Mouse (Mus musculus) embryonic facial prominence, embryonic 12.5 days (tissue): ENCODE measurements around the gene Bod1l. TPM values are rescaled to one million over a fixed set of nuclear protein-coding genes. Genes with fewer than 3 reads are reported as not detected.
A peak's percentile ranks its signal among the peaks of the same experiment; 100 is the strongest.

Experiments used
- ATAC-seq: fragments of 200-750 bp; cut with Nextera tagmentation; 2 replicates; pipeline ENCODE4 v1.8.0; 2017; ENCODE audit not compliant: insufficient number of reproducible peaks, insufficient read depth, low FRiP score, low TSS enrichment
- H3K27ac ChIP-seq: fragments of 300-500 bp; sonication (generic); 2 replicates; pipeline ENCODE4 v1.5.1; 2016; ENCODE audit warnings: mild to moderate bottlenecking
- H3K27me3 ChIP-seq: fragments of 300-500 bp; sonication (generic); 2 replicates; pipeline ENCODE4 v1.6.1; 2016; ENCODE audit warnings: mild to moderate bottlenecking, moderate library complexity
- H3K36me3 ChIP-seq: fragments of 300-500 bp; sonication (generic); 2 replicates; pipeline ENCODE4 v1.6.1; 2016; ENCODE audit warnings: mild to moderate bottlenecking
- H3K4me1 ChIP-seq: fragments of 300-500 bp; sonication (generic); 2 replicates; pipeline ENCODE4 v1.6.1; 2016
- H3K4me2 ChIP-seq: fragments of 300-500 bp; sonication (generic); replicated peaks from 2 replicates; pipeline ENCODE4 v1.6.1; 2016; ENCODE audit warnings: mild to moderate bottlenecking, moderate library complexity
- H3K4me3 ChIP-seq: fragments of 300-500 bp; sonication (generic); 2 replicates; pipeline ENCODE4 v1.5.1; 2016; ENCODE audit warnings: mild to moderate bottlenecking
- H3K9ac ChIP-seq: fragments of 300-500 bp; sonication (generic); 2 replicates; pipeline ENCODE4 v1.6.1; 2016; ENCODE audit warnings: mild to moderate bottlenecking, moderate library complexity
- H3K9me3 ChIP-seq: fragments of 300-500 bp; sonication (generic); 2 replicates; pipeline ENCODE4 v1.6.1; 2016; ENCODE audit warnings: mild to moderate bottlenecking, moderate library complexity
- WGBS: fragments of 180-500 bp; shearing (Covaris S2); methylation state at CpG from one replicate; pipeline ENCODE4 v1.1.7; 2016; 5-methylcytosine and 5-hydroxymethylcytosine counted together
- polyA plus RNA-seq: library from polyadenylated mRNA; unstranded; fragments of >200 nt; fragmentation: Nextera tagmentation; extraction: Ambion mirVana; gene quantifications from 2 replicates; pipeline ENCODE4 v1.2.1, GENCODE M21; 2016

Bod1l gene
- polyA plus RNA-seq: 28.9 and 30.9 TPM in 2 replicates

DNA sequence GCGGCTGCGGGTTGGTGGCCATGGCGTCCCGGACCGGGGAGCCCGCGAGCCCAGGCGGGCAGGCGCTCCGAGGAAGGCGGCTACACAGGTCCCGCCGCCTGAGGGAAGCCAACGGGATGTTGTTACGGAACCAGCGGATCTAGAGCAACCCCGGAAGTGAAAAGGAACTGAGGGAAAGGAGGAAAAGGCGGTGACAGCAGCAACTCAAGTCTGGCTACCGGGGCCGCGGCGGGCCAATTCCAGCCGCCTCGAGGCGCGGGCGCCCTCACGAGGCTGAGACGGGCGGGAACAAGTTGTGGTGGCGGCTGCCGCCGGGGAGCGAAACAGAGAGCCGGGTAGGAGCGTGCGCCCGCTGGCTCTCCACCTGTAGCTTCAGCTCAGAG lies at the start of gene Bod1l:
Gene Bod1l, minus strand, starts transcription at position 169 of the 383 bp plus-strand sequence.
- H3K27me3 ChIP-seq: no peaks in the 10 kb centered on the region
- H3K36me3 ChIP-seq: no peaks in the 10 kb centered on the region
- H3K9ac ChIP-seq: peak within 1 kb of the TSS; percentile 92
- peak; percentile 92 for ATAC-seq
- peak within 1 kb of the TSS; percentile 83 for H3K4me2 ChIP-seq
- peak within 1 kb of the TSS; percentile 76 for H3K27ac ChIP-seq
- under 1% methylated on average over 38 of the region's 38 CpGs for WGBS
- peaks cover 11% of the 10 kb centered on the region for H3K4me1 ChIP-seq
- peak within 1 kb of the TSS; percentile 95 for H3K4me3 ChIP-seq
- no peaks in the 10 kb centered on the region for H3K9me3 ChIP-seq

DNA sequence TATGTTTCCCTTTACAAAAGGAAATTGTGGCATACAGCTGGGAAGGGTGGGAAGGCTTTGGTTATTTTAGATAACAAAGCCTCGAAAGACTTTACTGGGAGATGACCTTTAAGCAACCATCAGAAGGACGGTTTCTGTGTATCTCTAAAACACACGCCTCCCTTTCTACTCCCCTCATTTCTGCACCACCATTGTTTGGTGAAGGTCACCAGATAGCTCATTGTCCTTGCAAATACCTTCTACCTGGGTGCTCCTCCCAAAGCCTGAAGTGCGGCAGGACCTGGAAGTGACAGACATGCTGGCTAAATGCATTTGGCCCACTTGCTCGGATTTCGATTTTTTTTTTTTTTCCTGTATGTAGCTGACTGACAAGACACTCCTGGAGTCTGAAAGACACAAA lies 49.2 kb upstream of the Bod1l start:
- no peak overlapping the region for H3K27ac ChIP-seq

DNA sequence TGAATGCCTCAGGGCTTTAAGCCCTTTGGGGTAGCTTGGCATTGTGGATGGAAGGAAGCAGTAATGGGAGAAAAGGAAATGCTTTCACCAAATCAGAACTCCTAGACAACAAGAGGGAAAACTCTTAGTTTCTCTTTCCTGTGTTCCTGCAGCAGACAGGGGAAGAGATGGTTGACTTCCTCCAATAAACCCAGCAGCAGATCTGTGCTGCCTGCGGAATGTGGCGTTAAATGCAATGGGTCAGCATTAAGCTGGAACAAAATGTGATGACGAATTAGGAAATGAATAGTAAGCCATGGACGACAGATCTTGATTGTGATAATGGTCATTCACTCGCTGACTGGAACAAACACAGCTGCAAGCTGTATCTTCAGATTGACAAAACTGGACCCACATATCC lies 46.8 kb upstream of the Bod1l start:
- Histone ChIP-seq H3K4me1 (no peaks in the 10 kb centered on the region), H3K9ac (no peak overlapping the region), H3K27me3 (no peaks in the 10 kb centered on the region), H3K36me3 (no peaks in the 10 kb centered on the region), H3K4me2 (no peak overlapping the region), H3K9me3 (no peaks in the 10 kb centered on the region), H3K4me3 (no peak overlapping the region), H3K27ac (no peak overlapping the region)
- no peak for ATAC-seq
- WGBS: 68% methylated on average over 5 of the region's 5 CpGs

More for the DNA sequence above, 49.2 kb upstream of the Bod1l start:
- Histone ChIP-seq H3K36me3 (no peaks in the 10 kb centered on the region), H3K9ac (no peak overlapping the region), H3K9me3 (no peaks in the 10 kb centered on the region), H3K4me2 (no peak overlapping the region), H3K4me3 (no peak overlapping the region), H3K4me1 (no peaks in the 10 kb centered on the region), H3K27me3 (no peaks in the 10 kb centered on the region)
- no peak for ATAC-seq
- WGBS: 78% methylated on average over 6 of the region's 6 CpGs

DNA sequence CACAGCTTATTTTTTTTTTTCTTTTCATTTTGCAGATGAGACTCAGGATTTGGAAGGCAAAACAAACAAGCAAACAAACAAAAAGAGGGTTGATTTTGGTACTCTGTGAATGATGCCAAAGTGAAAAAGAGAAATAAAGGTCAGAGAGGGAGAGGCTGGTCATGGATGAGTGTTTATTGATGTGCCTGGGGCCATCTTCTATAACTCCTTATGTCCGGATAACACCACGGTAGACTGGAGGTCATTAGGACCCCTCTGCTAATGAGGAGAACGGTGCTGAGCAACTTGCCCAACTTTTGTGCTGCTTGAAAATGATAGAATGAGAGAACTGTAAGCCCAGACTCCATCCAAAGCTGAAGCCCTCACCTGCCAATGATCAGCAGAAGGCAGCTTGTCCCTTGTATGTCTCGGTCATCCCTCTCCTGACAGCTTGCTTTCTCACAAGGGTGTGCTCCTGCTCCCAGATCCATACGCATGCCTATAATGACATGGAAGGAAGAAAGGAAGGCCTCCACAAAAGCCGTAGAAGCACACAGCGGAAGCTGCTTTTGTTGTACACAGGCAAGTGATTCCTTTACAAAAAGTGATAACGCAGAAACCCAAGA lies 45.2 kb upstream of the Bod1l start:
- no peaks in the 10 kb centered on the region for H3K4me1 ChIP-seq
- ATAC-seq: no peak
- no peaks in the 10 kb centered on the region for H3K36me3 ChIP-seq
- H3K9ac ChIP-seq: no peak overlapping the region
- no peak overlapping the region for H3K4me3 ChIP-seq
- 83% methylated on average over 8 of the region's 8 CpGs for WGBS
- no peak overlapping the region for H3K4me2 ChIP-seq
- H3K27me3 ChIP-seq: no peaks in the 10 kb centered on the region
- no peaks in the 10 kb centered on the region for H3K9me3 ChIP-seq
- H3K27ac ChIP-seq: no peak overlapping the region

DNA sequence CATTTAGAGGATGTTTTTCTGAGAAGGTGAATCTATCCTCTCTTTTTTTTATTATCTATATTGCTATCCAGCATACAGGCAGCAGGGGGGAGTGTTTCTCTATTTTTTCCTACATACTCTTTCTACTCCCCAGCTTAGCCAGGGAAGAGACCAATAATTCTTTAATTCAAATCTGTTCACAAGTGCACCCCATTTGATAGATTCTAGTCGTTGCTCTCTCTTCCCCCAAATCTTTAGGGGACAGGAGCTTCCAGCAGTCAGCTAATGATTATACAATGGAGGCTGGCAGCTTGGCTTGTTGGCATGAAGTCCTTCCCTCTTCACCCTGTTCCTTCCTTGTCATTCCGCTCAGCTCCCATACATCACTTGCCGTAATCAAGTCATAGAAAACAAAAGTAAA lies 44.7 kb upstream of the Bod1l start:
- Histone ChIP-seq H3K36me3 (no peaks in the 10 kb centered on the region), H3K9me3 (no peaks in the 10 kb centered on the region), H3K27ac (no peak overlapping the region), H3K9ac (no peak overlapping the region), H3K27me3 (no peaks in the 10 kb centered on the region), H3K4me3 (no peak overlapping the region), H3K4me2 (no peak overlapping the region), H3K4me1 (no peaks in the 10 kb centered on the region)
- no peak for ATAC-seq
- 68% methylated on average over 3 of the region's 3 CpGs for WGBS

DNA sequence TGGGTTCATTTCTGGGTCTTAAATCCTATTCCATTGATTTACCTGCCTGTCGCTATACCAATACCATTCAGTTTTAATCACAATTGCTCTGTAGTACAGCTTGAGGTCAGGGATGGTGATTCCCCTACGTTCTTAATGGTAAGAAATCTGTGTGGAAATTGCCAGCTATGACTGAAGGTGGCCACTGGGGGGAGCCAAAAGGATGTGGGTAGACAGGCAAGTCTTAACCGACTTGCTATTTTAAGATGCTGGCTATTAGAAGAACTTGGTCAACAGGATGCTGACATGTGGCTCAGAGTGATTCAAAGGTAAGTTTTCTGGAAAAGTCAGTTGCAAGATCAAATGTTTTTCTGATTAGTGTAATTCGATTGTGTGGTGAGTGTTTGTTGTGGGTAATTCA lies 43.6 kb upstream of the Bod1l start:
- H3K9me3 ChIP-seq: no peaks in the 10 kb centered on the region
- 10% methylated on average over 4 of the region's 4 CpGs for WGBS
- no peaks in the 10 kb centered on the region for H3K36me3 ChIP-seq
- ATAC-seq: no peak
- no peaks in the 10 kb centered on the region for H3K27me3 ChIP-seq
- no peak overlapping the region for H3K27ac ChIP-seq
- no peaks in the 10 kb centered on the region for H3K4me1 ChIP-seq
- no peak overlapping the region for H3K9ac ChIP-seq
- no peak overlapping the region for H3K4me2 ChIP-seq
- no peak overlapping the region for H3K4me3 ChIP-seq

DNA sequence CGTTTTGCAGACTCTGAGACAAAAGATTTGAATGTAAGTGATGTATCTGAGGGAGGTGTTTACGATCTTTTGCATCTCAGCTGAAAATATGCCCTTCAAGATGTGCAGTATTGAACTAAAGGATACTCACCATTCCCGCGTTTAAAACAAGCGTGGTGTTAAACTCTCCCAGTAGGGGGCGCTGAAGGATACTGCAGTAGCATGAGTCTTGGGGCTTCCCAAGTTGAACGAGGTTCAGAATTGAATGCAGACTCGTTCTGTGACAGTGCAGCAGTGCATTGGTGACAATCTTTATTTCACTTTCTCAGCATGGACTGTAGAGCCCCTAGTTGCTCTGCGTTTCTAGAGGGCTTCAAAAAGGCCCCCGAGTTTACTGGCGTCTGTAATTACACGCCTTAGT lies 40.4 kb upstream of the Bod1l start:
- H3K27me3 ChIP-seq: no peaks in the 10 kb centered on the region
- H3K9me3 ChIP-seq: no peaks in the 10 kb centered on the region
- no peak for ATAC-seq
- WGBS: 20% methylated on average over 12 of the region's 12 CpGs
- H3K27ac ChIP-seq: no peak overlapping the region
- no peaks in the 10 kb centered on the region for H3K4me1 ChIP-seq
- H3K4me3 ChIP-seq: no peak overlapping the region
- no peak overlapping the region for H3K9ac ChIP-seq
- no peaks in the 10 kb centered on the region for H3K36me3 ChIP-seq
- H3K4me2 ChIP-seq: no peak overlapping the region

DNA sequence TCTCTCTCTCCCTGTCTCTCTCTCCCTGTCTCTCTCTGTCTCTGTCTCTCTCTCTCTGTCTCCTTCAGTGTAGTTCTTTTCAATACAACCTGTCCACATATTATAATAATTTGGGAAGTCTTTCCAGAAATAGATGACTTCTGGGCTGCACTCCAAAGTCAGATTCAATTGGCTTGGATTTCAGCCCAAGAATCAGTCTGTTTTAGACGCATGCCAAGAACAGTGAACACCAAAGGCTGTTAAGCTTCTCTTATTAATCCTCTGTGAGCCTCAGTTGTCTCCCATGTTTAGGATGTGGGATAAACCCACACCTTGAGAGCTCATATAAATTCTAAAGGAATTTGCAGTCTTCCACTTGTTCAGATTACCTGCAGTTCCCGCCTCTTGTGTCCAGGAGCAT lies 27.0 kb upstream of the Bod1l start:
- H3K27me3 ChIP-seq: no peaks in the 10 kb centered on the region
- H3K27ac ChIP-seq: no peak overlapping the region
- H3K4me3 ChIP-seq: no peak overlapping the region
- H3K9ac ChIP-seq: no peak overlapping the region
- H3K4me2 ChIP-seq: no peak overlapping the region
- no peaks in the 10 kb centered on the region for H3K4me1 ChIP-seq
- no peak for ATAC-seq
- H3K36me3 ChIP-seq: no peaks in the 10 kb centered on the region
- H3K9me3 ChIP-seq: 0 out of 2 replicates have a peak, but pooled peaks cover 4% of the 10 kb centered on the region
- WGBS: 86% methylated on average over 2 of the region's 2 CpGs

DNA sequence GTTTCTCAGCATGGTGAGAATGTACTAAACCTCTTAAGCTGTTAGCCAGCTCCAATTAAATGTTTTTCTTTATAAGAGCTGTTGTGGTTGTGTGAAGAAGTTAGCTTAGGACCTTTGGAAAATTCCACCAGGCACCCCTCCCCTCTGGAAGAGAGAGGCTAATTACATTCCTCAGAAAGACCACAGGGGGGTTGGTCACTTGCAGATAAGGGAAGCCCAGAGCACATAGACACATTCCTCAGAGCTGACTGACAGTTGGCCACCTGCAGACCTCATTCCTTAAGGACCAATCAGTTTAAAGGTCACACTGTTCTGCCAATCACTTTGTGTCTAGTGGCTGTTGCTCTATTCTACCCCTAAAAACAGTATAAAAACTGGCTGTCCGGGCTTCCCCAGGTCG lies 11.7 kb upstream of the Bod1l start:
- H3K9ac ChIP-seq: no peak overlapping the region
- no peaks in the 10 kb centered on the region for H3K4me1 ChIP-seq
- H3K9me3 ChIP-seq: no peaks in the 10 kb centered on the region
- no peaks in the 10 kb centered on the region for H3K36me3 ChIP-seq
- no peak for ATAC-seq
- H3K4me2 ChIP-seq: no peak overlapping the region
- H3K27ac ChIP-seq: no peak overlapping the region
- H3K27me3 ChIP-seq: no peaks in the 10 kb centered on the region
- H3K4me3 ChIP-seq: no peak overlapping the region
- 85% methylated on average over 2 of the region's 2 CpGs for WGBS

DNA sequence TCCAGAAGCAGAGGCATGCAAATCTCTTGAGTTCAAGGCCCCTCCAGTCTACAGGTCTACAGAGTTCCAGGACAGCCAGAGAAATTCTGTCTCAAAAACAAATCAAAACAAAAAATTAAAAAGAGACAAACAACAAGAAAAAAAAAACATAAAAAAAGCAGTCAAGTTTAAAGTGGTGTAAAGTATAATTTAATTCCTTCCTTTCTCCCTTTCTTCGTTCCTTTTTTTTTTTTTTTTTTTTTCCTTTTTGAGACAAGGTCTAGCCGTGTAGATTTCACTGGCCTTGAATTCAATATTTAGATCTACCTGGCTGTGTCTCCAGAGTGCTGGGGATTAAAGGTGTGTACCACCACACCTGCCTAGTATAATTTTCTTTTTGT lies 1.4 kb upstream of the Bod1l start:
- Histone ChIP-seq H3K4me1 (peaks cover 11% of the 10 kb centered on the region), H3K9ac (no peak overlapping the region), H3K4me2 (peak overlapping the region; percentile 83), H3K36me3 (no peaks in the 10 kb centered on the region), H3K27ac (no peak overlapping the region), H3K9me3 (no peaks in the 10 kb centered on the region), H3K27me3 (no peaks in the 10 kb centered on the region), H3K4me3 (0 out of 2 replicates have a peak overlapping the region, but pooled peaks have one; percentile 95)
- 55% methylated on average over 2 of the region's 2 CpGs for WGBS
- ATAC-seq: no peak

DNA sequence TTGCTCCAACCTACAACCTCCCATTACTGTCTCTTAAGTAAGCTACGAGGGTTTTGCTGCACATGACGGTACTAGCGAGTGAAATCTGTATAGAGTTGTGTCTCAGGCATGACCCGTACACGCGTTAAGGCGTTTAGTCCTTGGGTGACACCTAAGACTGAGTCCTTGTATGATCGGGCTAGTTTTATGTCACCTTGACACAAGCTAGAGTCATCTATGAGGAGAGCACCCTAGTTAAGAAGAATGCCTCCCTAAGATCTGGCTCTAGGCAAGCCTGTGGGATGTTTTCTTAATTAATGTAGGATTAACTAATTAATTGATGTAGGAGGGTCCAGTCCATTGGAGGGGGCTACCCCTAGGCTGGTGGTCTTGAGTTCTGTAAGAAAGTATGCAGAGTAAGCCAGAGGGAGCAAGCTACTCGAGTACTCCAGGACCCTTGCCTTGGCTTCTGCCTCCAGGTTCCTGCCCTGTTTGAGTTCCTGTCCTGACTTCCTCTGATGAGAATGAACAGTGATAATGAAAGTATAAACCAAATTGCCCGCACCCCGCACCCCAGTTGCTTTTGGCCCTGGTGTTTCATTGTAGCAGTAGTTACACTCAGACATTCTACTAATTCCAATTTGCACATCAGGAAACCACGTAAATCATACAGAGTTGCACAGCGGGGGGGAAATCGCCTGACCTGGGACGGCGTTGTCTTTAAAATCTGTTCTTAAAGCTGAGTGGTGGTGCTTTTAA lies 874 bp upstream of the Bod1l start:
- Histone ChIP-seq H3K36me3 (no peaks in the 10 kb centered on the region), H3K27ac (no peak overlapping the region), H3K4me1 (peaks cover 11% of the 10 kb centered on the region), H3K9ac (peak overlapping the region; percentile 30), H3K27me3 (no peaks in the 10 kb centered on the region), H3K9me3 (no peaks in the 10 kb centered on the region), H3K4me3 (peak overlapping the region; percentile 95), H3K4me2 (peak overlapping the region; percentile 83)
- peak; percentile 29 for ATAC-seq
- WGBS: 17% methylated on average over 16 of the region's 16 CpGs

DNA sequence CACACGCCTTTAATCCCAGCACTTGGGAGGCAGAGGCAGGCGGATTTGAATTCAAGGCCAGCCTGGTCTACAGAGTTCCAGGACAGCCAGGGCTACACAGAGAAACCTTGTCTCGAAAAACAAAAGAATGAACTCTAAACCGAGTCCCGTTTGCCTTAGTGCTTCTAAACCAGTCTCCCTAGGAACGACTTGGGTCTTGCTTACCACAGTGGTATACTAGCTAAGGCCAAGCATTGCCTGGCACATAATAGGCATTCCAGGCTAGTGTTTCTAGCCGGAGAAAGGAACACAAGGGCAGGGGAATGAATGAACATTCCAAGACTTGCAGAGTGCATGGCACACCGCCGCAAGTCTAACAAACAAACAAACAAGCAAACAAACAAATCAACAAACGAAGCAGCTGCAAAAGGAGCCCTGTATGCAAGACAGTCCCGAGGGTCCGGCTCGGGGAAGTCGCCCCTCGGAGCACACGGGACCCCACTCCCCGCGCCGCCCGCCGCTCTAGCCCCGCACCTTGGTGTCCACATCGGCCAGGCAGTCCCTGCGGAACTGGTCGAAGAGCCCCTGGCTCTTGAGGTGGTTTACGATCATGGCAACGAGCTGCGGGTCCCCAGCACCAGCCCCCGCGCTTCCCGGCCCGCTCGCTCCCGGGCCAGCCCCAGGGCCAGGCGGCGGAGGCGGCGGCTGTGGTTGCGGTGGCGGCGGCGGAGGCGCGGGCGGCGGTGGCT lies 532 bp downstream of the Bod1l start:
- peak; percentile 67 for ATAC-seq
- peak overlapping the region; percentile 76 for H3K27ac ChIP-seq
- peak overlapping the region; percentile 92 for H3K9ac ChIP-seq
- no peaks in the 10 kb centered on the region for H3K9me3 ChIP-seq
- peak overlapping the region; percentile 83 for H3K4me2 ChIP-seq
- H3K36me3 ChIP-seq: no peaks in the 10 kb centered on the region
- H3K4me3 ChIP-seq: peak overlapping the region; percentile 95
- H3K27me3 ChIP-seq: no peaks in the 10 kb centered on the region
- under 1% methylated on average over 46 of the region's 46 CpGs for WGBS
- peaks cover 11% of the 10 kb centered on the region for H3K4me1 ChIP-seq
